26 mouse cellular contexts compared by ENCODE assay signal in genomic region chr11:12443185-12443584, GRCm38 (mm10). TPM values are rescaled to one million over a fixed set of nuclear protein-coding genes. Genes with fewer than 3 reads are reported as not detected.
DNase-seq lines count a peak whose midpoint lies in the region; ATAC-seq and TF ChIP-seq lines count a peak whose summit lies in the region.
"Had no signal": no experiment of that assay in that cellular context is flagged by ENCODE, and none has a peak within 500 bp of the region (broad histone marks: within the 10 kb centered on the region; RNA-seq: fewer than 3 reads in every experiment).

No protein-coding gene starts in this region.

- 82% methylated on average over 5 of the region's 5 CpGs for WGBS in heart, embryonic 12.5 days

- H3K9me3 ChIP-seq in heart, embryonic 12.5 days (replicated peaks): no peaks in the 10 kb centered on the region
- H3K9me3 ChIP-seq: embryonic facial prominence, embryonic 10.5 days; embryonic facial prominence, embryonic 12.5 days; forebrain, embryonic 13.5 days; forebrain, embryonic 15.5 days had no signal

- no peaks in the 10 kb centered on the region for H3K27me3 ChIP-seq in heart, embryonic 12.5 days (replicated peaks)
- H3K27me3 ChIP-seq: embryonic facial prominence, embryonic 12.5 days; forebrain, embryonic 13.5 days; forebrain, embryonic 15.5 days; Patski had no signal

- H3K36me3 ChIP-seq in heart, embryonic 12.5 days: no peaks in the 10 kb centered on the region
- H3K36me3 ChIP-seq: embryonic facial prominence, embryonic 10.5 days; embryonic facial prominence, embryonic 12.5 days; forebrain, embryonic 15.5 days had no signal

- intact Hi-C loops in left cerebral cortex, adult 2 months (cut with DNase I): no loop called here
- intact Hi-C loops in left cerebral cortex, postnatal 36 days (cut with DNase I): no loop called here

- no peaks in the 10 kb centered on the region for H3K4me1 ChIP-seq in heart, embryonic 12.5 days (replicated peaks)
- H3K4me1 ChIP-seq: embryonic facial prominence, embryonic 12.5 days; forebrain, embryonic 15.5 days had no signal

- H3K9ac ChIP-seq in heart, embryonic 12.5 days: no peak overlapping the region
- H3K9ac ChIP-seq: embryonic facial prominence, embryonic 12.5 days; forebrain, embryonic 13.5 days; forebrain, embryonic 15.5 days; forebrain, postnatal 0 days had no signal

- ATAC-seq in heart, embryonic 12.5 days (ENCODE audit: insufficient number of reproducible peaks, low FRiP score): no peak
- ATAC-seq: activated CD4-positive, CD25-positive, alpha-beta regulatory T cell, adult 4 months; forebrain, embryonic 13.5 days; forebrain, embryonic 15.5 days; forebrain, postnatal 0 days; Patski had no signal

- no peak overlapping the region for H3K4me2 ChIP-seq in heart, embryonic 12.5 days
- H3K4me2 ChIP-seq: embryonic facial prominence, embryonic 12.5 days; forebrain, embryonic 13.5 days; forebrain, embryonic 15.5 days had no signal

- TF ChIP-seq CTCF in left cerebral cortex, adult 2 months (IDR thresholded peaks at IDR 0.05): no peak

- DNase-seq in heart, adult 11 months: peak; percentile 5
- DNase-seq in left cerebral cortex, adult 2 months (ENCODE audit: extremely low spot score in 1 of 2, low spot score in 2 of 2): no peak
- no peak for DNase-seq in left cerebral cortex, postnatal 36 days (ENCODE audit: low spot score in 2 of 2)
- peak; percentile 80 for DNase-seq in Muller cell, postnatal 12 days (ENCODE audit: inconsistent ontology term)
- DNase-seq in brain, adult 2 months (ENCODE audit: low read depth, low spot score): peak; percentile 55
- DNase-seq in urinary bladder, postnatal 25 days (ENCODE audit: low spot score): no peak
- DNase-seq in urinary bladder, adult 2 months (ENCODE audit: low spot score): no peak
- DNase-seq: adrenal gland, adult 8-10 months; adrenal gland, postnatal 14 days; adrenal gland, postnatal 36 days; cerebellum, adult 11 months; cerebellum, adult 18-20 months; cerebellum, adult 8-10 months; cerebellum, adult 9-11 months; cerebellum, postnatal 14 days; cerebellum, postnatal 36 days; forebrain, postnatal 0 days had no signal

- H3K27ac ChIP-seq in heart, embryonic 12.5 days (ENCODE audit: poor library complexity, severe bottlenecking): no peak overlapping the region
- H3K27ac ChIP-seq in left cerebral cortex, adult 2 months: peak overlapping the region; percentile 54
- H3K27ac ChIP-seq: embryonic facial prominence, embryonic 10.5 days; embryonic facial prominence, embryonic 12.5 days; forebrain, embryonic 13.5 days; forebrain, embryonic 15.5 days had no signal

- H3K4me3 ChIP-seq in heart, embryonic 12.5 days: no peak overlapping the region
- no peak overlapping the region for H3K4me3 ChIP-seq in left cerebral cortex, adult 2 months
- H3K4me3 ChIP-seq: embryonic facial prominence, embryonic 10.5 days; embryonic facial prominence, embryonic 12.5 days; forebrain, embryonic 13.5 days; forebrain, embryonic 15.5 days had no signal

RNA-seq across cellular contexts. Expression of gene Cobl, which starts 21.6 kb away (rescaled TPM):
- 34.8 and 39.4 TPM in 2 replicates for polyA plus RNA-seq in heart, embryonic 12.5 days (2016; fragmentation: Nextera tagmentation; extraction: Ambion mirVana)
- 100 to 1,000 TPM; 130 to 137 TPM for total RNA-seq in left cerebral cortex, adult 2 months (2021)
- total RNA-seq in left cerebral cortex, postnatal 36 days (2021): 100 to 1,000 TPM; 104 to 125 TPM
- 15.0 and 18.1 TPM in 2 replicates for polyA plus RNA-seq in urinary bladder, adult 2 months (2012; rRNA removed)
- total RNA-seq: common myeloid progenitor, adult 5-6 weeks; MEL had no signal
- polyA plus RNA-seq: activated CD4-positive, CD25-positive, alpha-beta regulatory T cell, adult 4 months had no signal

Comparison
In these comparisons a context has a peak if more than half of its experiments do, and no peak if none do; other contexts are left out.
1. DNase-seq: peak in heart, adult 11 months (single experiment), Muller cell, postnatal 12 days (single experiment) and brain, adult 2 months (single experiment); none in left cerebral cortex, adult 2 months (0 of 2), left cerebral cortex, postnatal 36 days (0 of 2), urinary bladder, postnatal 25 days (single experiment) and urinary bladder, adult 2 months (single experiment).